Mouse (Mus musculus): ENCODE measurements around the gene Commd7. TPM values are rescaled to one million over a fixed set of nuclear protein-coding genes. Genes with fewer than 3 reads are reported as not detected.
A peak's percentile ranks its signal among the peaks of the same experiment; 100 is the strongest.

The Commd7 gene
- total RNA-seq, 4 experiments from 2014 or later = 26.1 to 31.6 (median 28.6) TPM

GRCm38 (mm10) chr2:153592056-153593014 lies 40.2 kb downstream of the Commd7 start:
- no peak for DNase-seq (ENCODE audit: low spot score in 2 of 2)

- DNase-seq (ENCODE audit: low spot score in 2 of 2) = peak in 1 of 2 experiments; percentile 75
Measured at GRCm38 (mm10) chr2:153586515-153587174, 45.9 kb downstream of the Commd7 start.

GRCm38 (mm10) chr2:153585981-153586380 lies 46.6 kb downstream of the Commd7 start:
- DNase-seq (ENCODE audit: low spot score in 2 of 2) = no peak

- no peak for DNase-seq (ENCODE audit: low spot score in 2 of 2)
Measured at GRCm38 (mm10) chr2:153584396-153584795, 48.2 kb downstream of the Commd7 start.

- no peak for DNase-seq (ENCODE audit: low spot score in 2 of 2)
Measured at GRCm38 (mm10) chr2:153583641-153584049, 48.9 kb downstream of the Commd7 start.

GRCm38 (mm10) chr2:153582876-153583585 lies 49.5 kb downstream of the Commd7 start:
- DNase-seq (ENCODE audit: low spot score in 2 of 2) = no peak

- no peak for DNase-seq (ENCODE audit: low spot score in 2 of 2)
Measured at GRCm38 (mm10) chr2:153581416-153581815, 51.2 kb downstream of the Commd7 start.

- DNase-seq (ENCODE audit: low spot score in 2 of 2) = no peak
Measured at GRCm38 (mm10) chr2:153580458-153580985, 52.1 kb downstream of the Commd7 start.

GRCm38 (mm10) chr2:153580042-153580441 lies 52.5 kb downstream of the Commd7 start:
- DNase-seq (ENCODE audit: low spot score in 2 of 2) = no peak

GRCm38 (mm10) chr2:153577122-153577521 lies 55.5 kb downstream of the Commd7 start:
- DNase-seq (ENCODE audit: low spot score in 2 of 2) = no peak

- no peak for DNase-seq (ENCODE audit: low spot score in 2 of 2)
Measured at GRCm38 (mm10) chr2:153576150-153576549, 56.4 kb downstream of the Commd7 start.

- no peak for DNase-seq (ENCODE audit: low spot score in 2 of 2)
Measured at GRCm38 (mm10) chr2:153575554-153575953, 57.0 kb downstream of the Commd7 start.

GRCm38 (mm10) chr2:153573101-153573500 lies 59.5 kb downstream of the Commd7 start:
- DNase-seq (ENCODE audit: low spot score in 2 of 2) = no peak

GRCm38 (mm10) chr2:153568541-153568940 lies 64.0 kb downstream of the Commd7 start:
- DNase-seq (ENCODE audit: low spot score in 2 of 2) = no peak

GRCm38 (mm10) chr2:153568013-153568412 lies 64.6 kb downstream of the Commd7 start:
- DNase-seq (ENCODE audit: low spot score in 2 of 2) = no peak

Other genes with a start within 250 kb of the Commd7 start
- not detected for gene 4930404H24Rik, start 140.0 kb downstream of the Commd7 start, total RNA-seq (2022)
- 10 to 100 TPM; 41.1 to 48.9 (median 45.1) TPM for gene Nol4l, start 102.8 kb downstream of the Commd7 start, total RNA-seq (2022)
- gene Dnmt3b, start 16.7 kb upstream of the Commd7 start, total RNA-seq (2022) = 1 to 10 TPM in 3 of 4 experiments, under 1 TPM in 1; 0.57 to 1.5 (median 1.0) TPM
- not detected for gene Dnmt3c, start 63.9 kb upstream of the Commd7 start, total RNA-seq (2022)
- 10 to 100 TPM; 67.5 to 87.9 (median 79.4) TPM for gene Mapre1, start 108.5 kb upstream of the Commd7 start, total RNA-seq (2022)
- gene Efcab8, start 147.2 kb upstream of the Commd7 start, total RNA-seq (2022) = under 1 TPM; 0.19 to 0.54 (median 0.27) TPM
- not detected for gene Sun5, start 238.3 kb upstream of the Commd7 start, total RNA-seq (2022)
- not detected for gene Bpifb2, start 242.3 kb upstream of the Commd7 start, total RNA-seq (2022)

Data from left cerebral cortex, adult 8-10 months (tissue).